Mouse (Mus musculus) midbrain, embryonic 12.5 days (tissue): ENCODE data around the gene Acot2. TPM values are rescaled to one million over a fixed set of nuclear protein-coding genes. Genes with fewer than 3 reads are reported as not detected.

Source experiments
- ATAC-seq: fragments of 200-750 bp; cut with Nextera tagmentation; 2 replicates; pipeline ENCODE4 v1.8.0; 2017; ENCODE audit warnings: low read depth, moderate TSS enrichment, moderate library complexity; ENCODE audit not compliant: low FRiP score
- H3K27ac ChIP-seq: fragments of 300-500 bp; sonication (generic); replicated peaks from 2 replicates; pipeline ENCODE4 v1.5.1; 2016; ENCODE audit warnings: mild to moderate bottlenecking
- H3K27me3 ChIP-seq: fragments of 300-500 bp; sonication (generic); 2 replicates; pipeline ENCODE4 v1.6.1; 2016; ENCODE audit warnings: mild to moderate bottlenecking
- H3K36me3 ChIP-seq: fragments of 300-500 bp; sonication (generic); 2 replicates; pipeline ENCODE4 v1.6.1; 2016
- H3K4me1 ChIP-seq: fragments of 300-500 bp; sonication (generic); 2 replicates; pipeline ENCODE4 v1.6.1; 2016
- H3K4me2 ChIP-seq: fragments of 300-500 bp; sonication (generic); replicated peaks from 2 replicates; pipeline ENCODE4 v1.6.1; 2016; ENCODE audit warnings: mild to moderate bottlenecking, moderate library complexity
- H3K4me3 ChIP-seq: fragments of 300-500 bp; sonication (generic); 2 replicates; pipeline ENCODE4 v1.5.1; 2016; ENCODE audit warnings: mild to moderate bottlenecking
- H3K9ac ChIP-seq: fragments of 300-500 bp; sonication (generic); replicated peaks from 2 replicates; pipeline ENCODE4 v1.6.1; 2016; ENCODE audit warnings: mild to moderate bottlenecking, moderate library complexity
- H3K9me3 ChIP-seq: fragments of 300-500 bp; sonication (generic); 2 replicates; pipeline ENCODE4 v1.6.1; 2016; ENCODE audit warnings: mild to moderate bottlenecking
- WGBS: fragments of 180-500 bp; shearing (Covaris S2); methylation state at CpG from one replicate; pipeline ENCODE4 v1.1.7; 2016; 5-methylcytosine and 5-hydroxymethylcytosine counted together
- polyA plus RNA-seq: library from polyadenylated mRNA; unstranded; fragments of >200 nt; fragmentation: Nextera tagmentation; extraction: Ambion mirVana; gene quantifications from 2 replicates; pipeline ENCODE4 v1.2.1, GENCODE M21; 2016

The Acot2 gene
- polyA plus RNA-seq, 1 experiment from 2014 or later: 14.7 TPM

- ATAC-seq: no peak
- Histone ChIP-seq H3K27me3 (0 out of 2 replicates have a peak, but pooled peaks cover 5% of the 10 kb centered on the region), H3K4me1 (peaks cover 28% of the 10 kb centered on the region), H3K27ac (no peak overlapping the region), H3K4me2 (peak overlapping the region; percentile 84), H3K9me3 (no peaks in the 10 kb centered on the region), H3K9ac (peak overlapping the region; percentile 81), H3K36me3 (0 out of 2 replicates have a peak, but pooled peaks cover 12% of the 10 kb centered on the region), H3K4me3 (peak overlapping the region; percentile 65)
- 68% methylated on average over 32 of the region's 32 CpGs for WGBS
These were observed 35.7 kb upstream of the Acot2 start for GRCm38 (mm10) chr12:83951711-83952575.

GRCm38 (mm10) chr12:83958278-83958677 lies 29.4 kb upstream of the Acot2 start:
- Histone ChIP-seq H3K9ac (no peak overlapping the region), H3K4me1 (peaks cover 7% of the 10 kb centered on the region), H3K27me3 (no peaks in the 10 kb centered on the region), H3K9me3 (no peaks in the 10 kb centered on the region), H3K4me2 (no peak overlapping the region), H3K36me3 (0 out of 2 replicates have a peak, but pooled peaks cover 10% of the 10 kb centered on the region), H3K4me3 (no peak overlapping the region), H3K27ac (no peak overlapping the region)
- 95% methylated on average over 9 of the region's 9 CpGs for WGBS
- ATAC-seq: no peak

DNA sequence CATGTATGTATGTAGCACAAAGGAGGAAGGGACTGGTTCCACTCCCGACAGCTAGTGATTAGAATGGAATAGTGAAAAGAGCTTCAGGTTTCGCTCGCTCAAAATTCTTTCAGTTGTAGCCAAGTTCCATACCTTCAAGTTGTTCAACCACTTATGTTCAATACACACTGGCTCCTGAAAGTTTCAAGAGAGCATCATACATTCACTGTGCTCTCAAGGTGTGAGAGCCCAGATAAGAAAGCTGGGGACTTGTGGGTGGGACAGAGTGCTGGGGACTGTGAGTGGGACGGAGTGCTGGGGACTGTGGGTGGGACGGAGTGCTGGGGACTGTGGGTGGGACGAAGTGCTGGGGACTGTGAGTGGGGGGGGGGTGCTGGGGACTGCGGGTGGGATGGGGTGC lies 22.4 kb upstream of the Acot2 start:
- no peak overlapping the region for H3K9ac ChIP-seq
- no peaks in the 10 kb centered on the region for H3K9me3 ChIP-seq
- ATAC-seq: no peak
- 87% methylated on average over 7 of the region's 7 CpGs for WGBS
- no peak overlapping the region for H3K4me3 ChIP-seq
- H3K4me2 ChIP-seq: no peak overlapping the region
- no peaks in the 10 kb centered on the region for H3K36me3 ChIP-seq
- no peak overlapping the region for H3K27ac ChIP-seq
- H3K4me1 ChIP-seq: no peaks in the 10 kb centered on the region
- H3K27me3 ChIP-seq: no peaks in the 10 kb centered on the region

DNA sequence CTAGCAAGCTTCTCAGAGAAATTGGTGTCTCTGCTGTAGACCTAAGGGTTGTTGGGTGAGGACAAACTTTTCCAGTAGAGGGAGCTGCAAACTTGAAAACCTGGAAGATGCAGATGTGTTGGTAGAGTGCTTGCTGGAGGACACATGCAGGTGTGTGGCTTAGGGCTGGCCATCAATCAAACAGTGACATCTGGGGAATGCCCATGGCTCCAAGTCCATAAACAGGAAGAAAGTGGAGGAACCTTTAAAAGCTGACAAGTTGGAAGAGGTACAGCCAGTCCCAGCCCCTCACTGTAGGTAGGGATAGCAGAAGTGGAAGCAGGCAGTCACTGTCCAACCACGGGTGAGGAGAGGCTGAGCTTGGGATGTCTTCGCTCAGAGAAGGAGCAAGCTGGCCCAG lies 15.5 kb upstream of the Acot2 start:
- H3K4me2 ChIP-seq: no peak overlapping the region
- 81% methylated on average over 2 of the region's 2 CpGs for WGBS
- H3K27ac ChIP-seq: no peak overlapping the region

DNA sequence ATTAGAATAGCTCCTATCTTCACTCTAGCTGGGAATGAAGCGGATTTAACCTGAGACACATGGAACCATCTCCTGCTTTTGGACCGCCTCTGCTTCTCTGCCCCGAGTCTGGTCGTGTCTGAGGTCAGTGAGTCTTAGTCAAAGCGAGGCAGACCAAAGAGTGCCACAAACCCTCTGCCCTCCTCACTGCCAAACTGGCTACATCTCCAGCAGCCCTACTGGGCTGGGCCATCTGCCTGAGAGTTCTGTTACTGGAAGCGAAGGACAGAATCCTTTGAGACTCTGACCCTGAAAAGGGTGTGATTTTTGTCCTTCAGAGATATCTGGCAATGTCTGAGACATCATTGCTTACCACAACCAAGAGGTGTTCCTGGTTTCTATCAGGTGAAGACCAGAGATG lies 8.8 kb upstream of the Acot2 start:
- 87% methylated on average over 6 of the region's 6 CpGs for WGBS
- Histone ChIP-seq H3K4me1 (no peaks in the 10 kb centered on the region; the same call in 1 of the 2 replicates), H3K36me3 (no peaks in the 10 kb centered on the region), H3K9ac (no peak overlapping the region), H3K4me3 (no peak overlapping the region), H3K27ac (no peak overlapping the region), H3K27me3 (no peaks in the 10 kb centered on the region), H3K9me3 (peaks cover 5% of the 10 kb centered on the region; the same call in 1 of the 2 replicates), H3K4me2 (no peak overlapping the region)
- ATAC-seq: no peak

More for the DNA sequence above, 15.5 kb upstream of the Acot2 start:
- H3K4me1 ChIP-seq: no peaks in the 10 kb centered on the region
- ATAC-seq: no peak
- H3K9ac ChIP-seq: no peak overlapping the region
- no peaks in the 10 kb centered on the region for H3K27me3 ChIP-seq
- H3K9me3 ChIP-seq: peaks cover 5% of the 10 kb centered on the region; the same call in 1 of the 2 replicates
- no peak overlapping the region for H3K4me3 ChIP-seq
- no peaks in the 10 kb centered on the region for H3K36me3 ChIP-seq

- Histone ChIP-seq H3K9ac (no peak overlapping the region), H3K27me3 (0 out of 2 replicates have a peak, but pooled peaks cover 3% of the 10 kb centered on the region), H3K4me3 (no peak overlapping the region), H3K27ac (no peak overlapping the region), H3K9me3 (no peaks in the 10 kb centered on the region), H3K36me3 (no peaks in the 10 kb centered on the region), H3K4me1 (no peaks in the 10 kb centered on the region; the same call in 1 of the 2 replicates), H3K4me2 (no peak overlapping the region)
- WGBS: 90% methylated on average over 4 of the region's 4 CpGs
- ATAC-seq: no peak
These were observed 6.0 kb upstream of the Acot2 start for GRCm38 (mm10) chr12:83981615-83982014.

DNA sequence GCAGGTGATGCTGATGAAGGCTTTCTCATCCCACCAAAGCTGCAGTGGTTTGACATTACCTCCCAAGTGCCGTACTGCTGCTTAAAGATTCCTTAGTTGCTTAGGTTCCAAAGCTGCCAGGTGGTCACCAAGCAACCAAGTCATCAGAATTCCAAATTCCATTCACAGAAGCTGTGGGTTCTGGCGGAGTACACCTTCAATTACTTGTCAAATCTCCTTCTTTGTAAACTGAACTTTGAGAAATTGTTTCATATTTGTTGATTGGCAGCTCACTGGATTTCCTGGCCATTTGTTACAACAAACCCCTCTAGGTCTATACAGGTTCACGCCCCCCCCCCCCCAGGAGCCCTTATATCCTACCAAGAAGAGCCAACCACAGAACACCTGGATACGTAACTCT lies 2.9 kb upstream of the Acot2 start, which contains the start of gene Heatr4:
Gene Heatr4 (minus strand): TSS at position 101 of the 400 bp plus-strand sequence.
- no peak within 1 kb of the TSS for H3K27ac ChIP-seq
- no peaks in the 10 kb centered on the region for H3K36me3 ChIP-seq
- H3K4me1 ChIP-seq: peaks cover 6% of the 10 kb centered on the region; the same call in 1 of the 2 replicates
- H3K4me2 ChIP-seq: no peak within 1 kb of the TSS
- ATAC-seq: no peak
- 70% methylated on average over 4 of the region's 4 CpGs for WGBS
- H3K27me3 ChIP-seq: 0 out of 2 replicates have a peak, but pooled peaks cover 5% of the 10 kb centered on the region
- no peaks in the 10 kb centered on the region for H3K9me3 ChIP-seq
- no peak within 1 kb of the TSS for H3K4me3 ChIP-seq
- H3K9ac ChIP-seq: no peak within 1 kb of the TSS

DNA sequence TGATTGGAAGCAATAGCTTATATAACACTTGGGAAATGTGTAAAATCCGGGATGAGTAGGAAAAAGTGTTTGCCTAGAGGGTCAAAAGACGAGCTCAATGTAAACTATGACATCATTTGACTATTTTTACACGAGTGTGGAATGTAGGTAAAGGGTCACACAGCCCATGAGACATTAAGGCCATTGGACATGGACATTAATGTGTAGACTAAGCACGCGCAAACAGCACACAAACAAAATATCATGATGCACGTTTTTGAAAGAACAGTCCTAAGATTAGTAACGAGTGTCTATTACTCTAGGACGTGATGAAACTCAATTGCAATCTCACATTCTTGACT lies 449 bp upstream of the Acot2 start:
- WGBS: 33% methylated on average over 8 of the region's 8 CpGs
- ATAC-seq: no peak
- 0 out of 2 replicates have a peak overlapping the region, but pooled peaks have one; percentile 87 for H3K27ac ChIP-seq
- H3K9ac ChIP-seq: peak overlapping the region; percentile 72; the same call in 1 of the 2 replicates
- peaks cover 6% of the 10 kb centered on the region; the same call in 1 of the 2 replicates for H3K4me1 ChIP-seq
- no peaks in the 10 kb centered on the region for H3K36me3 ChIP-seq
- peak overlapping the region; percentile 59 for H3K4me2 ChIP-seq
- no peaks in the 10 kb centered on the region for H3K9me3 ChIP-seq
- 0 out of 2 replicates have a peak, but pooled peaks cover 5% of the 10 kb centered on the region for H3K27me3 ChIP-seq
- H3K4me3 ChIP-seq: peak overlapping the region; percentile 65

DNA sequence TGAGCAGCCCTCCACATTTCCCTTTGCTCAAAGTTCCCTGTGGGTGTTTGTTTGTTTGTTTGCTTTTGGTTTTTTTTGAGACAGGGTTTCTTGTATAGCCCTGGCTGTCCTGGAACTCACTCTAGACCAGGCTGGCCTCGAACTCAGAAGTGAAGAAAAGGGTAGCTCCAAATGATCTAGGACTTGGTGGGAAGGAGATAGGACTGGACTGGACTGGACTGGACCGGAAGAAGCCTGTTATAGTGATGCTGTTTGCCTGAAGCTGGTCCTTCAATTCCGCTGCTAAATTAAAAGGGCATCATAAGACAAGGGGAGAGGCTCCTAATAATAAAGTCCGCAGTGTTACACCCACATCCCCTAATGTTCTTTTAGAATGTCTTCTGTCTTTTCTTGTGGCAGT lies 822 bp downstream of the Acot2 start:
- WGBS: 76% methylated on average over 4 of the region's 4 CpGs
- 0 out of 2 replicates have a peak, but pooled peaks cover 5% of the 10 kb centered on the region for H3K27me3 ChIP-seq
- peak; percentile 48; the same call in 1 of the 2 replicates for ATAC-seq
- H3K27ac ChIP-seq: peak overlapping the region; percentile 87
- H3K36me3 ChIP-seq: 0 out of 2 replicates have a peak, but pooled peaks cover 3% of the 10 kb centered on the region
- H3K4me3 ChIP-seq: peak overlapping the region; percentile 65
- H3K4me2 ChIP-seq: peak overlapping the region; percentile 59
- peak overlapping the region; percentile 72 for H3K9ac ChIP-seq
- H3K4me1 ChIP-seq: peaks cover 6% of the 10 kb centered on the region; the same call in 1 of the 2 replicates
- H3K9me3 ChIP-seq: no peaks in the 10 kb centered on the region

DNA sequence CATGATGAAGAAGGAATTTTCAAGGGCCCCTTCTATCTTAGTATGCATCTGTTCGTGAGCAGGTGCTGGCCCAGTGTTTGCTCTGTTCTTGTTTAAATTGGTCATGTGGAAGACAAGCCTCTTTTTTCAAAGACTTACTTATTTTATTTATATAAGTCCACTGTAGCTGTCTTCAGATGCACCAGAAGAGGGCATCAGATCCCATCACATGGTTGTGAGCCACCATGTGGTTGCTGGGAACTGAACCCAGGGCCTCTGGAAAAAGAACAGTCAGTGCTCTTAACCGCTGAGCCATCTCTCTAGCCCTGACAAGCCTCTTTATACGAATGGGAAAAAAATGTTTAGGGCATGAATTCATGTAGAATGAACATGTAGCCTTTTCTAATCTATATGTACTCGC lies 1.7 kb downstream of the Acot2 start:
- Histone ChIP-seq H3K4me3 (no peak overlapping the region), H3K4me2 (no peak overlapping the region), H3K27ac (no peak overlapping the region), H3K4me1 (peaks cover 6% of the 10 kb centered on the region; the same call in 1 of the 2 replicates), H3K9ac (no peak overlapping the region), H3K27me3 (0 out of 2 replicates have a peak, but pooled peaks cover 5% of the 10 kb centered on the region), H3K9me3 (no peaks in the 10 kb centered on the region), H3K36me3 (0 out of 2 replicates have a peak, but pooled peaks cover 3% of the 10 kb centered on the region)
- ATAC-seq: no peak
- WGBS: 94% methylated on average over 4 of the region's 4 CpGs

DNA sequence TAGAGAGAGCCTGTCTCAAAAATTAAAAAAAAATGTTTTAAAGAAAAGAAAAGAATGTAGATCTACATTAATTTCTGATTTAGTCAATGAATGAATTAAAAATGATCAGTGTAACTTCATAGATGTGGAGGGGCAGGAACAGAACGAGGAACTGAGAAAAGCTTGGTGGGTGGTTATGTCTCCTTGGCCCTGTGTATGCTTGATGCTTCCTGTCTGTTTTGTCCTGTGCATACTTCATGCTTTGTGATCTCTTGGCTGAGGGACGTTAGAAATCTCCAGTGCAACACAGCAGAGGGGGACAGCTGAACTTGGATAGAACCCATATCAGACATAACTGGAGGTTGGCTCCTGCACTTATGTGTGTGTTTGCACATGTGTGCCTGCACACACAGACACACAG lies 9.6 kb downstream of the Acot2 start:
- 0 out of 2 replicates have a peak, but pooled peaks cover 3% of the 10 kb centered on the region for H3K36me3 ChIP-seq
- H3K9me3 ChIP-seq: peaks cover 5% of the 10 kb centered on the region
- ATAC-seq: no peak
- no peaks in the 10 kb centered on the region for H3K4me1 ChIP-seq
- WGBS: 69% methylated on average over 2 of the region's 2 CpGs
- no peak overlapping the region for H3K4me3 ChIP-seq
- no peaks in the 10 kb centered on the region for H3K27me3 ChIP-seq
- H3K9ac ChIP-seq: no peak overlapping the region
- no peak overlapping the region for H3K4me2 ChIP-seq
- H3K27ac ChIP-seq: no peak overlapping the region
